Mouse (Mus musculus) stomach, embryonic 16.5 days (tissue): ENCODE measurements at regions not wholly inside any gene's neighbourhood (a gene's known extent, or its start where the extent isn't known, plus 50 kb on each side); places are given as distances from the start of the nearest gene placed in this dataset.

Experiments
- ATAC-seq: fragments of 200-750 bp; cut with Nextera tagmentation; 2 replicates; pipeline ENCODE4 v1.8.0; 2017; ENCODE audit warnings: moderate number of reproducible peaks, moderate TSS enrichment; ENCODE audit not compliant: insufficient read depth, low FRiP score
- H3K27ac ChIP-seq: fragments of 300-500 bp; sonication (generic); 2 replicates; pipeline ENCODE4 v1.5.1; 2014; ENCODE audit warnings: low read length
- H3K27me3 ChIP-seq: fragments of 300-500 bp; sonication (generic); 2 replicates; pipeline ENCODE4 v1.6.1; 2014; ENCODE audit warnings: low read length, control low read depth, mixed read lengths; ENCODE audit not compliant: control insufficient read depth, insufficient read depth
- H3K36me3 ChIP-seq: fragments of 300-500 bp; sonication (generic); 2 replicates; pipeline ENCODE4 v1.6.1; 2014; ENCODE audit warnings: low read length; ENCODE audit not compliant: control insufficient read depth, insufficient read depth
- H3K4me1 ChIP-seq: fragments of 300-500 bp; sonication (generic); 2 replicates; pipeline ENCODE4 v1.6.1; 2014; ENCODE audit warnings: low read length, control low read depth, mixed read lengths; ENCODE audit not compliant: control insufficient read depth, insufficient read depth
- H3K4me2 ChIP-seq: fragments of 300-500 bp; sonication (generic); 2 replicates; pipeline ENCODE4 v1.6.1; 2014; ENCODE audit warnings: low read depth, low read length, mixed read lengths
- H3K4me3 ChIP-seq: fragments of 300-500 bp; sonication (generic); replicated peaks from 2 replicates; pipeline ENCODE4 v1.5.1; 2014; ENCODE audit warnings: mild to moderate bottlenecking, low read length
- H3K9ac ChIP-seq: fragments of 300-500 bp; sonication (generic); 2 replicates; pipeline ENCODE4 v1.6.1; 2014; ENCODE audit warnings: low read length
- H3K9me3 ChIP-seq: fragments of 300-500 bp; sonication (generic); replicated peaks from 2 replicates; pipeline ENCODE4 v1.6.1; 2016; ENCODE audit warnings: low read length, control low read depth; ENCODE audit not compliant: control insufficient read depth
- WGBS: fragments of 180-500 bp; shearing (Covaris S2); extraction: QIAGEN DNeasy Blood & Tissue Kit; methylation state at CpG from one replicate; pipeline ENCODE4 v1.1.7; 2014; 5-methylcytosine and 5-hydroxymethylcytosine counted together

- H3K27ac ChIP-seq: no peak overlapping the region
- WGBS: 83% methylated on average over 4 of the region's 4 CpGs
- H3K9me3 ChIP-seq: no peaks in the 10 kb centered on the region
- no peaks in the 10 kb centered on the region for H3K36me3 ChIP-seq
- H3K4me1 ChIP-seq: no peaks in the 10 kb centered on the region
- no peaks in the 10 kb centered on the region for H3K27me3 ChIP-seq
- no peak for ATAC-seq
- no peak overlapping the region for H3K9ac ChIP-seq
- H3K4me3 ChIP-seq: no peak overlapping the region
- no peak overlapping the region for H3K4me2 ChIP-seq
Observed at GRCm38 (mm10) chr16:9353811-9354210, 523.9 kb downstream of the 1810013L24Rik start.

GRCm38 (mm10) chr16:9354331-9355030, 524.6 kb downstream of the 1810013L24Rik start:
- H3K4me3 ChIP-seq: no peak overlapping the region
- no peak for ATAC-seq
- H3K36me3 ChIP-seq: no peaks in the 10 kb centered on the region
- WGBS: 71% methylated on average over 8 of the region's 8 CpGs
- H3K9ac ChIP-seq: no peak overlapping the region
- no peak overlapping the region for H3K4me2 ChIP-seq
- no peak overlapping the region for H3K27ac ChIP-seq
- H3K4me1 ChIP-seq: no peaks in the 10 kb centered on the region
- no peaks in the 10 kb centered on the region for H3K27me3 ChIP-seq
- no peaks in the 10 kb centered on the region for H3K9me3 ChIP-seq

GRCm38 (mm10) chr16:9358651-9359050, 528.8 kb downstream of the 1810013L24Rik start:
- H3K9me3 ChIP-seq: no peaks in the 10 kb centered on the region
- H3K27ac ChIP-seq: no peak overlapping the region
- 69% methylated on average over 4 of the region's 4 CpGs for WGBS
- no peak overlapping the region for H3K4me3 ChIP-seq
- no peaks in the 10 kb centered on the region for H3K36me3 ChIP-seq
- H3K4me2 ChIP-seq: no peak overlapping the region
- H3K4me1 ChIP-seq: no peaks in the 10 kb centered on the region
- no peak overlapping the region for H3K9ac ChIP-seq
- no peak for ATAC-seq
- no peaks in the 10 kb centered on the region for H3K27me3 ChIP-seq

GRCm38 (mm10) chr16:9359399-9360135, 529.7 kb downstream of the 1810013L24Rik start:
- no peaks in the 10 kb centered on the region for H3K9me3 ChIP-seq
- H3K27ac ChIP-seq: no peak overlapping the region
- no peaks in the 10 kb centered on the region for H3K4me1 ChIP-seq
- no peaks in the 10 kb centered on the region for H3K27me3 ChIP-seq
- no peak overlapping the region for H3K4me2 ChIP-seq
- WGBS: 83% methylated on average over 3 of the region's 3 CpGs
- no peak overlapping the region for H3K9ac ChIP-seq
- no peak for ATAC-seq
- no peaks in the 10 kb centered on the region for H3K36me3 ChIP-seq
- H3K4me3 ChIP-seq: no peak overlapping the region

- H3K4me1 ChIP-seq: no peaks in the 10 kb centered on the region
- ATAC-seq: no peak
- H3K4me2 ChIP-seq: no peak overlapping the region
- H3K9me3 ChIP-seq: no peaks in the 10 kb centered on the region
- H3K27ac ChIP-seq: no peak overlapping the region
- no peak overlapping the region for H3K9ac ChIP-seq
- no peaks in the 10 kb centered on the region for H3K27me3 ChIP-seq
- 76% methylated on average over 3 of the region's 3 CpGs for WGBS
- no peaks in the 10 kb centered on the region for H3K36me3 ChIP-seq
- H3K4me3 ChIP-seq: no peak overlapping the region
Observed at GRCm38 (mm10) chr16:9360741-9361255, 530.9 kb downstream of the 1810013L24Rik start.

GRCm38 (mm10) chr16:9362116-9362515, 532.2 kb downstream of the 1810013L24Rik start:
- no peaks in the 10 kb centered on the region for H3K4me1 ChIP-seq
- no peak overlapping the region for H3K27ac ChIP-seq
- no peaks in the 10 kb centered on the region for H3K36me3 ChIP-seq
- no peak for ATAC-seq
- H3K4me3 ChIP-seq: no peak overlapping the region
- 44% methylated on average over 11 of the region's 11 CpGs for WGBS
- no peaks in the 10 kb centered on the region for H3K9me3 ChIP-seq
- no peak overlapping the region for H3K4me2 ChIP-seq
- no peaks in the 10 kb centered on the region for H3K27me3 ChIP-seq
- no peak overlapping the region for H3K9ac ChIP-seq

GRCm38 (mm10) chr16:9364105-9364504, 534.2 kb downstream of the 1810013L24Rik start:
- no peak for ATAC-seq
- Histone ChIP-seq H3K4me2 (no peak overlapping the region), H3K27ac (no peak overlapping the region), H3K9ac (no peak overlapping the region), H3K36me3 (no peaks in the 10 kb centered on the region), H3K4me3 (no peak overlapping the region), H3K9me3 (no peaks in the 10 kb centered on the region), H3K27me3 (no peaks in the 10 kb centered on the region), H3K4me1 (no peaks in the 10 kb centered on the region)
- WGBS: 45% methylated on average over 2 of the region's 2 CpGs

- ATAC-seq: no peak
- H3K4me3 ChIP-seq: no peak overlapping the region
- no peaks in the 10 kb centered on the region for H3K9me3 ChIP-seq
- no peak overlapping the region for H3K9ac ChIP-seq
- H3K4me1 ChIP-seq: no peaks in the 10 kb centered on the region
- no peak overlapping the region for H3K4me2 ChIP-seq
- H3K36me3 ChIP-seq: no peaks in the 10 kb centered on the region
- 61% methylated on average over 1 of the region's 1 CpGs for WGBS
- no peaks in the 10 kb centered on the region for H3K27me3 ChIP-seq
- H3K27ac ChIP-seq: no peak overlapping the region
Observed at GRCm38 (mm10) chr16:9390986-9391385, 561.1 kb downstream of the 1810013L24Rik start.

- Histone ChIP-seq H3K27ac (no peak overlapping the region), H3K4me3 (no peak overlapping the region), H3K9ac (no peak overlapping the region), H3K9me3 (no peaks in the 10 kb centered on the region), H3K4me1 (no peaks in the 10 kb centered on the region), H3K4me2 (no peak overlapping the region), H3K36me3 (no peaks in the 10 kb centered on the region), H3K27me3 (no peaks in the 10 kb centered on the region)
- no peak for ATAC-seq
- 69% methylated on average over 5 of the region's 5 CpGs for WGBS
Observed at GRCm38 (mm10) chr16:9404736-9405135, 574.8 kb downstream of the 1810013L24Rik start.
